Mouse (Mus musculus): ENCODE data around the gene Vps8.

GRCm38 (mm10) chr16:21445026-21445625, 22.2 kb downstream of the Vps8 start:
- TF ChIP-seq POLR2A (IDR thresholded peaks at IDR 0.05; ENCODE audit: low read depth, low read length) (no peak), CTCF (IDR thresholded peaks at IDR 0.05; ENCODE audit: borderline replicate concordance, insufficient read depth, low read length) (no peak)
